Mouse (Mus musculus) megakaryocyte-erythroid progenitor cell, adult 5-6 weeks (primary cell): ENCODE results near the gene Vps33a. TPM values are rescaled to one million over a fixed set of nuclear protein-coding genes. Genes with fewer than 3 reads are reported as not detected.

Experiments used
- ATAC-seq: replicated peaks from 2 replicates; pipeline ENCODE4 v1.8.0; 2016; ENCODE audit warnings: mild to moderate bottlenecking, inconsistent platforms; ENCODE audit not compliant: severe bottlenecking, poor library complexity, low FRiP score, low TSS enrichment
- total RNA-seq, 2 experiments: library from RNA; stranded (forward) in 1 of 2; stranded (reverse) in 1 of 2; fragments of 200-1000, 215-1000 nt in 1 of 2; fragments of >200 nt in 1 of 2; fragmentation: Nextera tagmentation in 1 of 2; gene quantifications; 2 replicates each; pipeline ENCODE4 v1.2.3; 2014 to 2017

Gene Vps33a
- total RNA-seq (2014; fragmentation: Nextera tagmentation) (30.6 and 35.7 TPM in 2 replicates), total RNA-seq (2017) (20.8 and 31.6 TPM in 2 replicates)

- peak; percentile 94 for ATAC-seq
Observed at GRCm38 (mm10) chr5:123572357-123573186, at the start of gene Vps33a. Gene Vps33a (minus strand): TSS chr5:123573038.

GRCm38 (mm10) chr5:123622421-123622820, 49.6 kb upstream of the Vps33a start:
- ATAC-seq: no peak

- ATAC-seq: peak; percentile 61; the same call in 1 of the 2 replicates
Observed at GRCm38 (mm10) chr5:123618558-123618957, 45.7 kb upstream of the Vps33a start.

- ATAC-seq: no peak
Observed at GRCm38 (mm10) chr5:123614246-123614645, 41.4 kb upstream of the Vps33a start.

GRCm38 (mm10) chr5:123609843-123610242, 37.0 kb upstream of the Vps33a start:
- ATAC-seq: peak; percentile 89

- no peak for ATAC-seq
Observed at GRCm38 (mm10) chr5:123609416-123609815, 36.6 kb upstream of the Vps33a start.

GRCm38 (mm10) chr5:123607211-123607669, 34.4 kb upstream of the Vps33a start:
- no peak for ATAC-seq

GRCm38 (mm10) chr5:123603496-123603895, 30.7 kb upstream of the Vps33a start:
- ATAC-seq: no peak

GRCm38 (mm10) chr5:123602174-123602573, 29.3 kb upstream of the Vps33a start:
- no peak for ATAC-seq

GRCm38 (mm10) chr5:123599319-123599718, 26.5 kb upstream of the Vps33a start:
- ATAC-seq: no peak

- no peak for ATAC-seq
Observed at GRCm38 (mm10) chr5:123593622-123594280, 20.9 kb upstream of the Vps33a start.

- ATAC-seq: no peak
Observed at GRCm38 (mm10) chr5:123580043-123580442, 7.2 kb upstream of the Vps33a start.

- ATAC-seq: no peak
Observed at GRCm38 (mm10) chr5:123576696-123577095, 3.9 kb upstream of the Vps33a start.

GRCm38 (mm10) chr5:123573362-123573761, 524 bp upstream of the Vps33a start:
- ATAC-seq: no peak

GRCm38 (mm10) chr5:123561128-123561527, 11.7 kb downstream of the Vps33a start:
- no peak for ATAC-seq

GRCm38 (mm10) chr5:123559588-123559987, 13.2 kb downstream of the Vps33a start:
- no peak for ATAC-seq

GRCm38 (mm10) chr5:123556451-123556850, 16.4 kb downstream of the Vps33a start:
- no peak for ATAC-seq

- peak; percentile 96 for ATAC-seq
Observed at GRCm38 (mm10) chr5:123555693-123556092, 17.1 kb downstream of the Vps33a start.

GRCm38 (mm10) chr5:123533801-123534200, 39.0 kb downstream of the Vps33a start:
- ATAC-seq: no peak

GRCm38 (mm10) chr5:123530056-123530455, 42.8 kb downstream of the Vps33a start:
- ATAC-seq: no peak

GRCm38 (mm10) chr5:123528641-123529040, 44.2 kb downstream of the Vps33a start:
- no peak for ATAC-seq
